Mouse (Mus musculus) small intestine, adult 2 months (tissue): ENCODE measurements at regions not wholly inside any gene's neighbourhood (a gene's known extent, or its start where the extent isn't known, plus 50 kb on each side); places are given as distances from the start of the nearest gene placed in this dataset.

Source experiments
- CTCF ChIP-seq: fragments of 200-500 bp; IDR thresholded peaks from 2 replicates; pipeline ENCODE4 v1.5.1; 2012; ENCODE audit warnings: low read depth, mild to moderate bottlenecking, control low read depth, inconsistent platforms, low read length, moderate library complexity, mixed read lengths; ENCODE audit not compliant: insufficient replicate concordance, insufficient read length; ENCODE audit errors: extremely low read depth
- POLR2A ChIP-seq: fragments of 200-500 bp; IDR thresholded peaks from 2 replicates; pipeline ENCODE4 v1.6.1; 2012; ENCODE audit warnings: low read depth, mild to moderate bottlenecking, control low read depth, inconsistent platforms, low read length, moderate library complexity

- TF ChIP-seq CTCF, result no peak
- no peak for TF ChIP-seq POLR2A
Observed at GRCm38 (mm10) chr5:118408826-118409225, 151.7 kb upstream of the Med13l start.
